Mouse (Mus musculus) forebrain, embryonic 12.5 days (tissue): ENCODE measurements at regions not wholly inside any gene's neighbourhood (a gene's known extent, or its start where the extent isn't known, plus 50 kb on each side); places are given as distances from the start of the nearest gene placed in this dataset.
"Not testable (repeated sequence)": the region's sequence is repeated elsewhere in the genome, so short reads cannot be mapped to it uniquely, and the experiment has no call there.

Experiments
- ATAC-seq: fragments of 200-750 bp; cut with Nextera tagmentation; 2 replicates; pipeline ENCODE4 v1.8.0; 2017; ENCODE audit warnings: moderate TSS enrichment; ENCODE audit not compliant: low FRiP score
- H3K27ac ChIP-seq: fragments of 300-500 bp; sonication (generic); 2 replicates; pipeline ENCODE4 v1.5.1; 2016; ENCODE audit warnings: mild to moderate bottlenecking
- H3K27me3 ChIP-seq: fragments of 300-500 bp; sonication (generic); 2 replicates; pipeline ENCODE4 v1.6.1; 2016; ENCODE audit warnings: mild to moderate bottlenecking
- H3K36me3 ChIP-seq: fragments of 300-500 bp; sonication (generic); replicated peaks from 2 replicates; pipeline ENCODE4 v1.6.1; 2016; ENCODE audit warnings: mild to moderate bottlenecking
- H3K4me1 ChIP-seq: fragments of 300-500 bp; sonication (generic); 2 replicates; pipeline ENCODE4 v1.6.1; 2016
- H3K4me2 ChIP-seq: fragments of 300-500 bp; sonication (generic); 2 replicates; pipeline ENCODE4 v1.6.1; 2016; ENCODE audit warnings: mild to moderate bottlenecking, moderate library complexity
- H3K4me3 ChIP-seq: fragments of 300-500 bp; sonication (generic); replicated peaks from 2 replicates; pipeline ENCODE4 v1.5.1; 2016; ENCODE audit warnings: mild to moderate bottlenecking
- H3K9ac ChIP-seq: fragments of 300-500 bp; sonication (generic); 2 replicates; pipeline ENCODE4 v1.6.1; 2016; ENCODE audit warnings: mild to moderate bottlenecking
- H3K9me3 ChIP-seq: fragments of 300-500 bp; sonication (generic); 2 replicates; pipeline ENCODE4 v1.6.1; 2016
- WGBS: fragments of 180-500 bp; shearing (Covaris S2); methylation state at CpG from one replicate; pipeline ENCODE4 v1.1.7; 2016; 5-methylcytosine and 5-hydroxymethylcytosine counted together

DNA sequence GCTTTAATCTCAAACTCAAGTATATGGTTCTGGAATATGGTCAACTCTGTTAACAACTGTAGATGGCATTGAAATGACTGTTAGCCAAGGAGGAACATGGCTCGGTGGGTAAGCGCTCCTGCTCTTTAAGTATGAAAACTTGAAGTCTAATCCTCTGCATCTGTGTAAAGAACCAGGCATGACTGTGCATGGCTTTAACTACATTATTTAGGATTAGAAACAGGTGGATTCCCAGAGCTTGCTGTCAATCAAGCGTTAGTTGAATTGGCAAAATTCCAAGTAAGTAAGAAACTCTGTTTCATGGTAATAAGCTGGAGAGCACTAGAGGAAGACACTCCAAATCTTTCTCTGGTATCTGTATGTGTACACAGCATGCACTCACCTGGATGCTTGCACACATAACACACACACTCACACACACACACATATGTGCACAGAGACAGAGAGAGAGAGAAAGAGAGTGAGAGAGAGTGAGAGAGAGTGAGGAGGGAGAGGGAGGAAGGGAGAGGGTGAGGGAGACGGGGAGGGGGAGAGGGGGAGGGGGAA, 993.9 kb upstream of the Pom121l12 start:
- H3K36me3 ChIP-seq: no peaks in the 10 kb centered on the region
- no peaks in the 10 kb centered on the region for H3K9me3 ChIP-seq
- H3K27me3 ChIP-seq: no peaks in the 10 kb centered on the region
- no peak overlapping the region for H3K9ac ChIP-seq
- 0 out of 2 replicates have a peak, but pooled peaks have one; percentile 44 for ATAC-seq
- H3K4me3 ChIP-seq: no peak overlapping the region
- no peak overlapping the region for H3K4me2 ChIP-seq
- no peaks in the 10 kb centered on the region for H3K4me1 ChIP-seq
- 72% methylated on average over 3 of the region's 4 CpGs for WGBS
- H3K27ac ChIP-seq: no peak overlapping the region

DNA sequence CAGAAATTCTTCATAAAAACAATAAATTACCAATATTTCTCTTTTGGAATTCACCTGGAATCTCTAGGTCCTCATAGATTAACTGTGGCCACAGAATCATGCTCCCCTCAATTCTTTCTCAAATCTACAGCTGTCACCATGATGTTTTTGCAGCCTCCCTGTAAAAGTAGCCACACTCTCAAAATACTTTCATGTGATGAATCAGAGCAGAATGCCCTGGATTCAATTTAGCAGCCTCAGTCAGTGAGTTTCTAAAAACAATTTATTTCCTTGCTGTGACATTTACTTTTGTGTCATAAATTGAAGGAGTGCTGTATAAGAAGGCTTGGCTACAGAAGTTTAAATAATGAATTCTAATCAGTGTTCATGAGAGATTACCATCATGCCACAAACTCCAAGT, 1014.4 kb upstream of the Pom121l12 start:
- ATAC-seq: no peak
- Histone ChIP-seq H3K4me1 (no peaks in the 10 kb centered on the region), H3K9me3 (no peaks in the 10 kb centered on the region)

GRCm38 (mm10) chr11:13555267-13555666, 1043.8 kb upstream of the Pom121l12 start:
- no peaks in the 10 kb centered on the region for H3K27me3 ChIP-seq
- H3K9me3 ChIP-seq: 0 out of 2 replicates have a peak, but pooled peaks cover 6% of the 10 kb centered on the region
- H3K36me3 ChIP-seq: no peaks in the 10 kb centered on the region
- no peaks in the 10 kb centered on the region for H3K4me1 ChIP-seq
- H3K4me3 ChIP-seq: no peak overlapping the region
- no peak overlapping the region for H3K9ac ChIP-seq
- no peak overlapping the region for H3K27ac ChIP-seq
- no peak overlapping the region for H3K4me2 ChIP-seq
- WGBS: 94% methylated on average over 1 of the region's 1 CpGs
- ATAC-seq: no peak

More for the DNA sequence above, 1014.4 kb upstream of the Pom121l12 start:
- no peak overlapping the region for H3K4me3 ChIP-seq
- H3K9ac ChIP-seq: no peak overlapping the region
- no peaks in the 10 kb centered on the region for H3K27me3 ChIP-seq
- no peak overlapping the region for H3K4me2 ChIP-seq
- no peak overlapping the region for H3K27ac ChIP-seq
- no peaks in the 10 kb centered on the region for H3K36me3 ChIP-seq

GRCm38 (mm10) chr11:13519618-13520017, 1054.9 kb upstream of the Cobl start:
- not testable (repeated sequence) for ATAC-seq, H3K9ac ChIP-seq, H3K27me3 ChIP-seq, H3K4me3 ChIP-seq, H3K4me2 ChIP-seq, H3K27ac ChIP-seq, H3K36me3 ChIP-seq, H3K4me1 ChIP-seq, H3K9me3 ChIP-seq
- WGBS: 52% methylated on average over 1 of the region's 1 CpGs

GRCm38 (mm10) chr11:13510914-13511313, 1046.2 kb upstream of the Cobl start:
- not testable (repeated sequence) for H3K9ac ChIP-seq, H3K36me3 ChIP-seq, ATAC-seq, H3K4me2 ChIP-seq, H3K27me3 ChIP-seq, H3K4me3 ChIP-seq, H3K9me3 ChIP-seq, H3K27ac ChIP-seq, H3K4me1 ChIP-seq
- 94% methylated on average over 5 of the region's 5 CpGs for WGBS

DNA sequence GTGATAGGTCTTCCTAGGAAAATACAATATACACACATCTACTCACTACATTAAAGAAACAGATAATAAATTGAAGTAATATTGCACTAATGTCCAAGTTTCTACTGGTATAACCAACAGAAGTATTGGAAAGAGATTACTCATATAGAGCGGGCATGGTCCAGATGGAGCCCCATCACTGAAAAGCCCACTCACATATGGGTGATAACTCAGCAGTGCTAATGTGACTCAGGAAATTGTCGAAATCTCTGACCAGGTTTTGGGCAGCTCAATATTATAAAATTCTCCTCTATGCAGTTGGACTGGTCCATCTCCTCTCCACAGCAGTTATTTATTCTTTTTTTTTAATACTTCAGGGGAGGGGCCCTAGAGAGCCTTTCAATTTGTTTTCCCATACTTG, 1021.2 kb upstream of the Cobl start:
- Histone ChIP-seq H3K36me3 (no peaks in the 10 kb centered on the region), H3K4me2 (no peak overlapping the region), H3K4me3 (no peak overlapping the region), H3K9ac (no peak overlapping the region), H3K27me3 (no peaks in the 10 kb centered on the region), H3K4me1 (no peaks in the 10 kb centered on the region), H3K27ac (no peak overlapping the region), H3K9me3 (no peaks in the 10 kb centered on the region)
- ATAC-seq: no peak
- 90% methylated on average over 2 of the region's 2 CpGs for WGBS

DNA sequence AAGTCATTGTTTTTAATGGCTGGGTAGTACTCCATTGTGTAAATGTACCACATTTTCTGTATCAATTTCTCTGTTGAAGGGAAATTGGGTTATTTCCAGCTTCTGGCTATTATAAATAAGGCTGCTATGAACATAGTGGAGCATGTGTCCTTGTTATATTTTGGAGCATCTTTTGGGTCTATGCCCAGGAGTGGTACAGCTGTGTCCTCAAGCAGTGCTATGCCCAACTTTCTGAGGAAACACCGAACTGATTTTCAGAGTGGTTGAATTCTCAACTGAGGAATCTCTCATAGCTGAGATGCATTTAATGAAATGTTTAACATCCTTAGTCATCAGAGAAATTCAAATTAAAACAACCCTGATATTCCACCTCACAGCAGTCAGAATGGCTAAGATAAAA, 986.8 kb upstream of the Cobl start:
- H3K27ac ChIP-seq, H3K4me3 ChIP-seq, H3K4me2 ChIP-seq, H3K27me3 ChIP-seq, ATAC-seq, H3K36me3 ChIP-seq, H3K4me1 ChIP-seq, H3K9ac ChIP-seq, H3K9me3 ChIP-seq: not testable (repeated sequence)
- WGBS: 97% methylated on average over 1 of the region's 1 CpGs

GRCm38 (mm10) chr11:13436433-13436832, 971.7 kb upstream of the Cobl start:
- H3K4me1 ChIP-seq: no peaks in the 10 kb centered on the region
- WGBS: 81% methylated on average over 1 of the region's 1 CpGs
- H3K27me3 ChIP-seq: no peaks in the 10 kb centered on the region
- H3K4me3 ChIP-seq: no peak overlapping the region
- no peak overlapping the region for H3K9ac ChIP-seq
- H3K36me3 ChIP-seq: no peaks in the 10 kb centered on the region
- no peaks in the 10 kb centered on the region for H3K9me3 ChIP-seq
- H3K27ac ChIP-seq: no peak overlapping the region
- no peak for ATAC-seq
- no peak overlapping the region for H3K4me2 ChIP-seq

- H3K27me3 ChIP-seq, H3K4me2 ChIP-seq, H3K27ac ChIP-seq, ATAC-seq, H3K4me3 ChIP-seq, H3K4me1 ChIP-seq, H3K9ac ChIP-seq, H3K36me3 ChIP-seq, H3K9me3 ChIP-seq: not testable (repeated sequence)
- 13% methylated on average over 2 of the region's 2 CpGs for WGBS
These were observed 953.1 kb upstream of the Cobl start for GRCm38 (mm10) chr11:13417881-13418280.
